Mouse (Mus musculus) heart, embryonic 11.5 days (tissue): ENCODE results near the gene Rbbp8nl. TPM values are rescaled to one million over a fixed set of nuclear protein-coding genes. Genes with fewer than 3 reads are reported as not detected.

Source experiments
- ATAC-seq: fragments of 200-750 bp; cut with Nextera tagmentation; replicated peaks from 2 replicates; pipeline ENCODE4 v1.8.0; 2017; ENCODE audit warnings: moderate library complexity; ENCODE audit not compliant: insufficient number of reproducible peaks, low FRiP score, low TSS enrichment
- H3K27ac ChIP-seq: fragments of 300-500 bp; sonication (generic); 2 replicates; pipeline ENCODE4 v1.5.1; 2014; ENCODE audit warnings: mild to moderate bottlenecking, low read depth, low read length
- H3K27me3 ChIP-seq: fragments of 300-500 bp; sonication (generic); 2 replicates; pipeline ENCODE4 v1.6.1; 2014; ENCODE audit warnings: mild to moderate bottlenecking, low read length, mixed read lengths; ENCODE audit not compliant: control insufficient read depth, insufficient read depth
- H3K36me3 ChIP-seq: fragments of 300-500 bp; sonication (generic); 2 replicates; pipeline ENCODE4 v1.6.1; 2014; ENCODE audit warnings: mild to moderate bottlenecking, low read length, moderate library complexity, mixed read lengths; ENCODE audit not compliant: control insufficient read depth, insufficient read depth
- H3K4me1 ChIP-seq: fragments of 300-500 bp; sonication (generic); 2 replicates; pipeline ENCODE4 v1.6.1; 2014; ENCODE audit warnings: low read length; ENCODE audit not compliant: control insufficient read depth, insufficient read depth
- H3K4me2 ChIP-seq: fragments of 300-500 bp; sonication (generic); 2 replicates; pipeline ENCODE4 v1.6.1; 2014; ENCODE audit warnings: mild to moderate bottlenecking, moderate library complexity
- H3K4me3 ChIP-seq: fragments of 300-500 bp; sonication (generic); 2 replicates; pipeline ENCODE4 v1.5.1; 2014; ENCODE audit warnings: low read depth, low read length
- H3K9ac ChIP-seq: fragments of 300-500 bp; sonication (generic); 2 replicates; pipeline ENCODE4 v1.6.1; 2014; ENCODE audit warnings: mild to moderate bottlenecking, low read depth, low read length, moderate library complexity
- H3K9me3 ChIP-seq: fragments of 300-500 bp; sonication (generic); replicated peaks from 2 replicates; pipeline ENCODE4 v1.6.1; 2016; ENCODE audit warnings: low read length; ENCODE audit not compliant: control insufficient read depth
- WGBS: fragments of 180-500 bp; shearing (Covaris S2); extraction: QIAGEN DNeasy Blood & Tissue Kit; methylation state at CpG from one replicate; pipeline ENCODE4 v1.1.7; 2014; ENCODE audit not compliant: insufficient replicate concordance; 5-methylcytosine and 5-hydroxymethylcytosine counted together
- polyA plus RNA-seq: library from polyadenylated mRNA; unstranded; fragments of >200 nt; fragmentation: Nextera tagmentation; extraction: Ambion mirVana; gene quantifications from 2 replicates; pipeline ENCODE4 v1.2.1, GENCODE M21; 2014

Gene Rbbp8nl
- polyA plus RNA-seq, 1 experiment from 2014 or later, result 0.10 TPM

- peak overlapping the region; percentile 58 for H3K27ac ChIP-seq
- no peak for ATAC-seq
- H3K4me2 ChIP-seq, result peak overlapping the region; percentile 50
- no peaks in the 10 kb centered on the region for H3K9me3 ChIP-seq
- H3K4me1 ChIP-seq, result peaks cover 38% of the 10 kb centered on the region
- H3K9ac ChIP-seq, result peak overlapping the region; percentile 23
- H3K36me3 ChIP-seq, result no peaks in the 10 kb centered on the region
- no peaks in the 10 kb centered on the region for H3K27me3 ChIP-seq
- WGBS, result 44% methylated on average over 4 of the region's 4 CpGs
- H3K4me3 ChIP-seq, result no peak overlapping the region
Measured at GRCm38 (mm10) chr2:180276385-180276784, 13.3 kb downstream of the Rbbp8nl start.

- no peak overlapping the region for H3K9ac ChIP-seq
- WGBS, result 0% methylated on average over 8 of the region's 8 CpGs
- peak overlapping the region; percentile 50 for H3K4me2 ChIP-seq
- H3K4me1 ChIP-seq, result peaks cover 42% of the 10 kb centered on the region
- H3K27ac ChIP-seq, result peak overlapping the region; percentile 58
- no peak overlapping the region for H3K4me3 ChIP-seq
- no peaks in the 10 kb centered on the region for H3K9me3 ChIP-seq
- peak; percentile 55 for ATAC-seq
- H3K36me3 ChIP-seq, result no peaks in the 10 kb centered on the region
- H3K27me3 ChIP-seq, result no peaks in the 10 kb centered on the region
Measured at GRCm38 (mm10) chr2:180275836-180276235, 13.8 kb downstream of the Rbbp8nl start.

- Histone ChIP-seq H3K9me3 (no peaks in the 10 kb centered on the region), H3K36me3 (no peaks in the 10 kb centered on the region), H3K9ac (no peak overlapping the region), H3K4me2 (no peak overlapping the region), H3K4me3 (no peak overlapping the region), H3K27ac (no peak overlapping the region), H3K27me3 (no peaks in the 10 kb centered on the region), H3K4me1 (peaks cover 49% of the 10 kb centered on the region)
- ATAC-seq, result no peak
- whole genome bisulfite sequencing, result 82% methylated on average over 2 of the region's 2 CpGs
Measured at GRCm38 (mm10) chr2:180274523-180274922, 15.2 kb downstream of the Rbbp8nl start.

- Histone ChIP-seq H3K27me3 (no peaks in the 10 kb centered on the region), H3K27ac (no peak within 1 kb of the TSS), H3K4me1 (peaks cover 49% of the 10 kb centered on the region), H3K9ac (peak within 1 kb of the TSS; percentile 78), H3K9me3 (no peaks in the 10 kb centered on the region), H3K4me2 (peak within 1 kb of the TSS; percentile 92), H3K36me3 (no peaks in the 10 kb centered on the region; the same call in 1 of the 2 replicates), H3K4me3 (peak within 1 kb of the TSS; percentile 76)
- WGBS, result 7% methylated on average over 64 of the region's 68 CpGs
- peak; percentile 89 for ATAC-seq
Measured at GRCm38 (mm10) chr2:180273394-180274244, 16.1 kb downstream of the Rbbp8nl start, which contains the start of gene Cables2. Cables2 (minus strand) TSS chr2:180273496.

- H3K9ac ChIP-seq, result peak overlapping the region; percentile 78
- H3K36me3 ChIP-seq, result no peaks in the 10 kb centered on the region; the same call in 1 of the 2 replicates
- peak overlapping the region; percentile 92 for H3K4me2 ChIP-seq
- peak; percentile 36 for ATAC-seq
- H3K4me3 ChIP-seq, result peak overlapping the region; percentile 76
- no peaks in the 10 kb centered on the region for H3K9me3 ChIP-seq
- H3K4me1 ChIP-seq, result peaks cover 49% of the 10 kb centered on the region
- under 1% methylated on average over 34 of the region's 37 CpGs for WGBS
- H3K27ac ChIP-seq, result no peak overlapping the region
- H3K27me3 ChIP-seq, result no peaks in the 10 kb centered on the region
Measured at GRCm38 (mm10) chr2:180272884-180273321, 16.8 kb downstream of the Rbbp8nl start.

- Histone ChIP-seq H3K9ac (peak overlapping the region; percentile 78; the same call in 1 of the 2 replicates), H3K27me3 (no peaks in the 10 kb centered on the region), H3K4me1 (peaks cover 40% of the 10 kb centered on the region), H3K4me2 (peak overlapping the region; percentile 92), H3K36me3 (no peaks in the 10 kb centered on the region; the same call in 1 of the 2 replicates), H3K4me3 (peak overlapping the region; percentile 76; the same call in 1 of the 2 replicates), H3K9me3 (no peaks in the 10 kb centered on the region), H3K27ac (no peak overlapping the region)
- 71% methylated on average over 5 of the region's 5 CpGs for WGBS
- ATAC-seq, result no peak
Measured at GRCm38 (mm10) chr2:180271804-180272395, 17.8 kb downstream of the Rbbp8nl start.

GRCm38 (mm10) chr2:180270537-180271255 lies 19.0 kb downstream of the Rbbp8nl start:
- Histone ChIP-seq H3K4me3 (no peak overlapping the region), H3K9me3 (no peaks in the 10 kb centered on the region), H3K9ac (0 out of 2 replicates have a peak overlapping the region, but pooled peaks have one; percentile 39), H3K27ac (no peak overlapping the region), H3K27me3 (no peaks in the 10 kb centered on the region), H3K4me1 (peaks cover 30% of the 10 kb centered on the region), H3K36me3 (no peaks in the 10 kb centered on the region; the same call in 1 of the 2 replicates), H3K4me2 (no peak overlapping the region)
- 66% methylated on average over 7 of the region's 7 CpGs for WGBS
- no peak for ATAC-seq

GRCm38 (mm10) chr2:180269329-180269728 lies 20.4 kb downstream of the Rbbp8nl start:
- Histone ChIP-seq H3K9ac (no peak overlapping the region), H3K27me3 (no peaks in the 10 kb centered on the region), H3K4me3 (no peak overlapping the region), H3K27ac (no peak overlapping the region), H3K9me3 (no peaks in the 10 kb centered on the region), H3K4me2 (no peak overlapping the region), H3K36me3 (no peaks in the 10 kb centered on the region; the same call in 1 of the 2 replicates), H3K4me1 (peaks cover 27% of the 10 kb centered on the region)
- 88% methylated on average over 10 of the region's 10 CpGs for WGBS
- no peak for ATAC-seq
